Comparison of ENCODE assay signal across 25 mouse cellular contexts in genomic region chr3:17473812-17474211, GRCm38 (mm10).
A peak's percentile ranks its signal among the peaks of the same experiment; 100 is the strongest.
DNase-seq lines count a peak whose midpoint lies in the region; ATAC-seq and TF ChIP-seq lines count a peak whose summit lies in the region.
"Had no signal": no experiment of that assay in that cellular context is flagged by ENCODE, and none has a peak within 500 bp of the region (broad histone marks: within the 10 kb centered on the region; RNA-seq: fewer than 3 reads in every experiment).

No protein-coding gene starts in this region.

- no peak overlapping the region for H3K9ac ChIP-seq in forebrain, embryonic 14.5 days (ENCODE audit: low read length)
- H3K9ac ChIP-seq in forebrain, embryonic 13.5 days = no peak overlapping the region
- no peak overlapping the region for H3K9ac ChIP-seq in midbrain, embryonic 15.5 days
- H3K9ac ChIP-seq in midbrain, postnatal 0 days (replicated peaks; ENCODE audit: low read length, poor library complexity, severe bottlenecking) = no peak overlapping the region
- H3K9ac ChIP-seq in neural tube, embryonic 15.5 days (replicated peaks) = no peak overlapping the region
- H3K9ac ChIP-seq: embryonic facial prominence, embryonic 12.5 days; embryonic facial prominence, embryonic 15.5 days; heart, embryonic 13.5 days; hindbrain, embryonic 12.5 days had no signal

- no peaks in the 10 kb centered on the region for H3K4me1 ChIP-seq in forebrain, embryonic 14.5 days (ENCODE audit: control insufficient read depth, insufficient read depth, low read length)
- no peaks in the 10 kb centered on the region for H3K4me1 ChIP-seq in forebrain, embryonic 13.5 days
- H3K4me1 ChIP-seq in midbrain, embryonic 15.5 days = 0 out of 2 replicates have a peak, but pooled peaks cover 2% of the 10 kb centered on the region
- no peaks in the 10 kb centered on the region for H3K4me1 ChIP-seq in midbrain, postnatal 0 days (ENCODE audit: insufficient read depth, low read length)
- no peaks in the 10 kb centered on the region for H3K4me1 ChIP-seq in neural tube, embryonic 15.5 days
- H3K4me1 ChIP-seq: embryonic facial prominence, embryonic 12.5 days; embryonic facial prominence, embryonic 15.5 days; heart, embryonic 10.5 days; heart, embryonic 13.5 days; hindbrain, embryonic 12.5 days had no signal

- H3K27me3 ChIP-seq in forebrain, embryonic 14.5 days (replicated peaks; ENCODE audit: control insufficient read depth, insufficient read depth, low read length) = no peaks in the 10 kb centered on the region
- no peaks in the 10 kb centered on the region for H3K27me3 ChIP-seq in forebrain, embryonic 13.5 days
- no peaks in the 10 kb centered on the region for H3K27me3 ChIP-seq in midbrain, embryonic 15.5 days (replicated peaks)
- H3K27me3 ChIP-seq in midbrain, postnatal 0 days (ENCODE audit: insufficient read depth, low read length) = no peaks in the 10 kb centered on the region
- no peaks in the 10 kb centered on the region for H3K27me3 ChIP-seq in neural tube, embryonic 15.5 days (replicated peaks)
- H3K27me3 ChIP-seq: embryonic facial prominence, embryonic 12.5 days; embryonic facial prominence, embryonic 15.5 days; heart, embryonic 13.5 days; hindbrain, embryonic 12.5 days had no signal

- no peak for TF ChIP-seq CTCF in midbrain, postnatal 0 days (IDR thresholded peaks at IDR 0.05)
- no peak for TF ChIP-seq CTCF in brain, embryonic 14.5 days (IDR thresholded peaks at IDR 0.05; ENCODE audit: borderline replicate concordance, extremely low read depth, insufficient read depth, insufficient read length)
- TF ChIP-seq CTCF in layer of hippocampus, adult 2 months (conservative IDR thresholded peaks at IDR 0.05) = no peak

- TF ChIP-seq POLR2A in brain, embryonic 14.5 days (IDR thresholded peaks at IDR 0.05; ENCODE audit: borderline replicate concordance, extremely low read depth, insufficient read depth, insufficient read length, poor library complexity, severe bottlenecking) = no peak

- WGBS in forebrain, embryonic 14.5 days = 91% methylated on average over 2 of the region's 2 CpGs
- 93% methylated on average over 2 of the region's 2 CpGs for WGBS in forebrain, embryonic 13.5 days
- 74% methylated on average over 2 of the region's 2 CpGs for WGBS in midbrain, embryonic 15.5 days
- 67% methylated on average over 2 of the region's 2 CpGs for WGBS in midbrain, postnatal 0 days
- 81% methylated on average over 2 of the region's 2 CpGs for WGBS in neural tube, embryonic 15.5 days

- H3K36me3 ChIP-seq in forebrain, embryonic 14.5 days (ENCODE audit: control insufficient read depth, insufficient read depth, low read length) = no peaks in the 10 kb centered on the region
- no peaks in the 10 kb centered on the region for H3K36me3 ChIP-seq in forebrain, embryonic 13.5 days (ENCODE audit: poor library complexity, severe bottlenecking)
- H3K36me3 ChIP-seq in midbrain, embryonic 15.5 days (replicated peaks) = no peaks in the 10 kb centered on the region
- H3K36me3 ChIP-seq in midbrain, postnatal 0 days (ENCODE audit: insufficient read depth, low read length) = no peaks in the 10 kb centered on the region
- H3K36me3 ChIP-seq in neural tube, embryonic 15.5 days = no peaks in the 10 kb centered on the region
- H3K36me3 ChIP-seq: embryonic facial prominence, embryonic 12.5 days; embryonic facial prominence, embryonic 15.5 days; heart, embryonic 10.5 days; heart, embryonic 13.5 days; hindbrain, embryonic 12.5 days had no signal

- ATAC-seq in forebrain, embryonic 14.5 days = no peak; the same call in 1 of the 2 replicates
- no peak for ATAC-seq in forebrain, embryonic 13.5 days
- ATAC-seq in midbrain, embryonic 15.5 days (replicated peaks) = peak; percentile 70
- no peak for ATAC-seq in midbrain, postnatal 0 days (ENCODE audit: low FRiP score)
- peak; percentile 57; the same call in 1 of the 2 replicates for ATAC-seq in neural tube, embryonic 15.5 days (ENCODE audit: low FRiP score)
- ATAC-seq: activated CD4-positive, CD25-positive, alpha-beta regulatory T cell, adult 4 months; forebrain, embryonic 16.5 days; hindbrain, embryonic 16.5 days had no signal

- H3K4me2 ChIP-seq in forebrain, embryonic 14.5 days (ENCODE audit: low read length) = no peak overlapping the region
- no peak overlapping the region for H3K4me2 ChIP-seq in forebrain, embryonic 13.5 days
- no peak overlapping the region for H3K4me2 ChIP-seq in midbrain, embryonic 15.5 days
- H3K4me2 ChIP-seq in midbrain, postnatal 0 days (ENCODE audit: low read depth, low read length, poor library complexity, severe bottlenecking) = no peak overlapping the region
- H3K4me2 ChIP-seq in neural tube, embryonic 15.5 days = no peak overlapping the region
- H3K4me2 ChIP-seq: embryonic facial prominence, embryonic 12.5 days; embryonic facial prominence, embryonic 15.5 days; heart, embryonic 13.5 days; hindbrain, embryonic 12.5 days had no signal

- no peak overlapping the region for H3K4me3 ChIP-seq in forebrain, embryonic 14.5 days (ENCODE audit: low read depth, low read length)
- no peak overlapping the region for H3K4me3 ChIP-seq in forebrain, embryonic 13.5 days
- no peak overlapping the region for H3K4me3 ChIP-seq in midbrain, embryonic 15.5 days
- no peak overlapping the region for H3K4me3 ChIP-seq in midbrain, postnatal 0 days (ENCODE audit: low read depth, low read length)
- no peak overlapping the region for H3K4me3 ChIP-seq in neural tube, embryonic 15.5 days (replicated peaks)
- H3K4me3 ChIP-seq in layer of hippocampus, adult 2 months = no peak overlapping the region
- H3K4me3 ChIP-seq: embryonic facial prominence, embryonic 12.5 days; embryonic facial prominence, embryonic 15.5 days; heart, adult 2 months; heart, embryonic 10.5 days; heart, embryonic 13.5 days; hindbrain, embryonic 12.5 days had no signal

- DNase-seq in forebrain, embryonic 14.5 days (ENCODE audit: low spot score) = peak; percentile 3
- DNase-seq in midbrain, postnatal 0 days (ENCODE audit: low spot score) = no peak
- DNase-seq in brain, embryonic 14.5 days (ENCODE audit: low read depth) = peak; percentile 55
- DNase-seq in layer of hippocampus, adult 2 months (ENCODE audit: low spot score in 2 of 2) = no peak
- DNase-seq: adrenal gland, adult 8-10 months; adrenal gland, postnatal 25 days; cerebellum, adult 18-20 months; cerebellum, adult 9-10 months; cerebellum, postnatal 14 days; gastrocnemius, postnatal 10 days; gastrocnemius, postnatal 36 days; heart, adult 2 months; heart, postnatal 14 days; heart, postnatal 4 days had no signal

- no peaks in the 10 kb centered on the region for H3K9me3 ChIP-seq in forebrain, embryonic 14.5 days (replicated peaks; ENCODE audit: control insufficient read depth, low read length)
- H3K9me3 ChIP-seq in forebrain, embryonic 13.5 days (replicated peaks) = no peaks in the 10 kb centered on the region
- H3K9me3 ChIP-seq in midbrain, embryonic 15.5 days = no peaks in the 10 kb centered on the region
- H3K9me3 ChIP-seq in midbrain, postnatal 0 days (ENCODE audit: low read length) = no peaks in the 10 kb centered on the region
- H3K9me3 ChIP-seq in neural tube, embryonic 15.5 days (replicated peaks) = no peaks in the 10 kb centered on the region
- H3K9me3 ChIP-seq: embryonic facial prominence, embryonic 12.5 days; embryonic facial prominence, embryonic 15.5 days; heart, embryonic 10.5 days; heart, embryonic 13.5 days; hindbrain, embryonic 12.5 days had no signal

- no peak overlapping the region for H3K27ac ChIP-seq in forebrain, embryonic 14.5 days (ENCODE audit: low read depth, low read length)
- H3K27ac ChIP-seq in forebrain, embryonic 13.5 days = no peak overlapping the region
- no peak overlapping the region for H3K27ac ChIP-seq in midbrain, embryonic 15.5 days
- H3K27ac ChIP-seq in midbrain, postnatal 0 days (ENCODE audit: low read depth, low read length) = no peak overlapping the region
- H3K27ac ChIP-seq in neural tube, embryonic 15.5 days (replicated peaks) = no peak overlapping the region
- H3K27ac ChIP-seq in layer of hippocampus, adult 2 months = no peak overlapping the region
- H3K27ac ChIP-seq: embryonic facial prominence, embryonic 12.5 days; embryonic facial prominence, embryonic 15.5 days; heart, adult 2 months; heart, embryonic 10.5 days; heart, embryonic 13.5 days; hindbrain, embryonic 12.5 days had no signal

Comparison
In these comparisons a context has a peak if more than half of its experiments do, and no peak if none do; other contexts are left out.
1. ATAC-seq: peak in midbrain, embryonic 15.5 days (single experiment) and neural tube, embryonic 15.5 days (single experiment); none in forebrain, embryonic 14.5 days (single experiment), forebrain, embryonic 13.5 days (single experiment) and midbrain, postnatal 0 days (single experiment).
2. DNase-seq: peak in forebrain, embryonic 14.5 days (single experiment) and brain, embryonic 14.5 days (single experiment); none in midbrain, postnatal 0 days (single experiment) and layer of hippocampus, adult 2 months (0 of 2).